Mouse (Mus musculus): ENCODE data around the gene Cdkl3.

Gene Cdkl3

DNA sequence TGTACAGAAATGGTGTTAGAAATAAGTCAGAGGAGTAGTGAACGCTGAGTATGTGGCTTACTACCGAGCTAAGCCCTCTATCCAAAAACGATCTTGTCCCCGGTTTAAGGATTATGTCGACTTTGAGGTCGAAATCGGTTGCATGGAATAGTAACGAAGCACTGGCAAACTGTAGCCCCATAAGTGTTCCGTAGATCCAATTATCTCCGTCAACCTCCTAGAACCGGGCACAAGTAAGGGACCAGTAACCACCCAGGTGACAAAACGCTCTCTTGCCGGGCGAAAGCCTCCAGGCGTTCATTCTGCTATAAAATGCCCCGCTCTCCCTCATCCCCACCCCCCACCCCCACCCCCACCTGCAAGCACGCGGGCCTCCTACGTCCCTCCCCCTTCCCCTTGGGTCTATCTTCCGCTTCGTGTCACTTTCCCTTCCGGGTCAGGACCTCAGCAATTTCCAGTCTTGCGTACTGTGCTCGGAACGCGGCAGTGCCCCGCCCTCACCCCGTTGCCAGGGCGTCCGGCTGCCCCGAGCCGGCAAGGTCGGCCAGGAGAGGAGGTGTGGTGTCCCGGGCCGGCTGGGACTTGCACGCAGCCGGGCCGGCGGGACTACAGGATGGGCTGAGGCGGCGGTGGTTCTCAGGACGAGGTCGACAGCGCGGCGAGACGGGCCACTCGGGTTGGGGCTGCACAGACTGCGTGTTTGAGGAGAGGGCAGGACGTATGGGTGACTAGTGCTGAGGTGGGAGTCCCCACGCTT lies at the start of gene Cdkl3:
Gene Cdkl3 (plus strand): TSS at position 450 of the 757 bp plus-strand sequence.
- peak; percentile 82 to 93 for DNase-seq (ENCODE audit: low spot score in 2 of 2)

DNA sequence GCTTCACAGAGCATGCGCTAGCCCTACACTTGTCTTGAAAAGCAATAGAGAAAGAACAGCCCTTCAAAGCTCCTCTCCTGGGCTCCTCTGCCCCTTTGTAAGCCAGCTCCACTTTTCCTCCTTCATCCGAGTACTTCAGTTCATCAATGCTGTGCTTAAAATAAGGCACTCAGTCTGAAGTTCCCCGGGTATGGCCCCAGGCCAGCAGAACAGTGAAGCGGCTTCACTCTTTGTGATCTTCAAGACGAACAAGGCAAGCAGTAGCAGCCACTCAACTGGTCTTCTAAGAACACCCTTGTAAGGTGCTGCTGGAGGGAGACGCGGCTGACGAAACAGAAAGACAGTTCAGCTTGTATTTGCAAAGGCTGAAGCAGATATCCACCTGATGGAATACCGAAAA lies 47.9 kb upstream of the Cdkl3 start:
- no peak for DNase-seq (ENCODE audit: low spot score in 2 of 2)

DNA sequence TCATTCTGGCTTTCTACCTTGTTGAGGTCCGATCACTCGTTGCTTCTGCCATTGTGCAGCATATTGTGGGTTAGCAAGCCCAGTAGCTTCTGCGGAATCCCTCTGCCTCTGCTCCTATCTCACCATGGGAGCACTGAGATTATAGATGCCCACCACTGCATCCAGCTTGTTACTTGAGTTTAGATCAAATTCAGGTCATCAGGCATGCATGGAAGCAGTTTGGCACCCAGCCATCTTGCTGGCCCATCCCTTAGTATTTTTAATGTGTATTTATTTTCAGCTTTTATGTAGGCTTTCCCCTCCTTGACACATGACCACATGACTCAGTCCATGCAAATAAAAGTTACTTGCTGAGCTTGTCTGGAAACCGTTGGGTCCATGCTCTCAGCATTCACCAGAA lies 46.3 kb upstream of the Cdkl3 start:
- no peak for DNase-seq (ENCODE audit: low spot score in 2 of 2)

DNA sequence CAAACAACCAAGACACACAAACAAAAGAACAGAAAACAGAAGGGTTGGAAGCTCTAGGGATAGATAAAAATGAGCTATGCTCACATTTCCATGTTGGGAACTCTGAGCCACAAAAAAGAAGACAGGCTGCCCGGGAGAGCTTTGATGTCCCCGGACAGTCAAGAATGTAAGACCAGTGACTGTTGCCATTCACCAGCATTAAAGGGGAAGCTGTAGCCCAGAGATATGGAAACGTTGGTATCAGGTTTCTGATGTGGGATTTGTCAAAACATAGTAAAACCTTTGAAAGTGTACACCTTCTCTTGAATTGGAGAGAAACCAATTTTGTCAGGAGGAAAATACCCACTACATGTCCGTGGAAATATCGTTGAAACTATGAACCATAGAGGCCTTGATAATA lies 44.5 kb upstream of the Cdkl3 start:
- DNase-seq (ENCODE audit: low spot score in 2 of 2): no peak

DNA sequence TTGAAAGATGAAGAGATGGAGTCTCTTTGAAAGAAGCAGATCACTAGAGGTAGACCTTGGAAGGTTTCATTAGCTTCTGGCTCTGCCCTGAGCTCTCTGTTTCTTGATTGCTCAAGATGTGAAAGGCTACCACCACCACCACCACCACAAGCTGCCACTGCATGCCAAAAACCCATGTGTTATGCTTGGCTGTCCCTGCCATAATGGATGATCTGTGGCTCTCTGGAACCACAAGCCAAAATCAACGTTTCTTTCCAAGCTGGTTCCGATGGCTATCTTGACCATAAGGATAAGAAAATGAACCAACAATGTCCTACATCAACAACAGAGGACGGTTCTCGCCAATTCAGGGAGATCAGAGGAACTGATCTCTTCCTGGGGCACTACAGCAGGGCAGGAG lies 44.0 kb upstream of the Cdkl3 start:
- no peak for DNase-seq (ENCODE audit: low spot score in 2 of 2)

DNA sequence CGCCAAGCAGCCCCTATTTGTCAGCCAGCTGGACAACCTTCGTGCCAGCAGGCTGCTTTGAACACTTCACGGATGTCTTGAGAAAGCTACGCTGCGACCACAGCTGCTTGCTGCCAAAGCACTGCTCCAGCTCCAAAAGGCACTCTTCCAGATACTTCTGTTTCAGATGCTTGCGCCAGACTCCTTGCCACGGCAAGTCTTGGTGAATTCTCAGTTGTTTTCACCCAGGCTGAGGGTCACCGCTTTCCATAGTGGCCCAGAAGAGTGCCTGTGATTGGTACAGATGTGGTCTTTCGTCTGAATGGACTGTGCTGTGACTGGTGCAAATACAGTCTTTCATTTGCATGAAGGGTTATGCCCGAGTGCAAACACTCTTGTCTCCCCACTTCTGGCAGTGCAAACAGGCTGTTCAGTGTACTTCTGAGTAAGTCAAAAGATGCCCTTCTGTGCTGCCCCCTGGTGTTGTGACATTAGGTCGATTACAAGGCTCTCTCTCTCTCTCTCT lies 43.0 kb upstream of the Cdkl3 start:
- no peak for DNase-seq (ENCODE audit: low spot score in 2 of 2)

DNA sequence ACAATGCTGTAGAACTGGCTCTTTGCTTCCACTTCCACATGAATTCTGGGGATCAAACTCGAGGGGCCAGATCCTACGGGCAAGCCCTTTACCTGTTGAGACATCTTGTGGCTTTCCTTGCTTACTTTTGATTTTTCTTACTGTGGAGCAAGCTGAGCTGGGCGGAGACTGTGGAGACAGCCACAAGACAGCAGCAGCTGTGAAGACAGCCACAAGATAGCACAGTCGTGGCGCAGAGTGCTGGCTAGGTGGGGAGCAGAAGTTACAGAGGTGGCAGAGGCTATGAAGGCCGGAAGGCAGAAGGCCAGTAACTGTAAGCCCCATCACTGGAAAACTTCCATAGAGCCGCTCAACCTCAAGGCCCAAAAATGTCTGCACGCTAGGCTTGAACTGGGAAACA lies 42.3 kb upstream of the Cdkl3 start:
- no peak for DNase-seq (ENCODE audit: low spot score in 2 of 2)

DNA sequence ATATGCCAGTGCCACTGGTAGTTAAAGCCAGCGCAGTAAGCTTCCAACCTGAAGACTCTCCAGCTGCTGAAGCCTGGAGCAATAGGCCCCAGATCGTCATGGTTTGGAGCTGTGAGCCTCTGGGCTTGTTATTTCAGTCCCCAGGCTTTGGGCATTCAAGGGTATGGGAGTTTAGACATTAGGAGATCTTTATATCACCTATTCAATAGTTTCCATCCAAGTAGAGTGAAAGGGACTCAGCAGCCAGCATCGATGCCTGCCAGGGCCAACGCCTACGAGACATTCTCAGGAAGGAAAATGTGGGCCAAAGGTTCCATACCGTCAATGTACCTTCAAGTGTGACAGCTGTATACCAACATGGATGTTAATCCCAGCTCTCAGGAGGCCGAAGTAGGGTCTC lies 41.7 kb upstream of the Cdkl3 start:
- no peak for DNase-seq (ENCODE audit: low spot score in 2 of 2)

DNA sequence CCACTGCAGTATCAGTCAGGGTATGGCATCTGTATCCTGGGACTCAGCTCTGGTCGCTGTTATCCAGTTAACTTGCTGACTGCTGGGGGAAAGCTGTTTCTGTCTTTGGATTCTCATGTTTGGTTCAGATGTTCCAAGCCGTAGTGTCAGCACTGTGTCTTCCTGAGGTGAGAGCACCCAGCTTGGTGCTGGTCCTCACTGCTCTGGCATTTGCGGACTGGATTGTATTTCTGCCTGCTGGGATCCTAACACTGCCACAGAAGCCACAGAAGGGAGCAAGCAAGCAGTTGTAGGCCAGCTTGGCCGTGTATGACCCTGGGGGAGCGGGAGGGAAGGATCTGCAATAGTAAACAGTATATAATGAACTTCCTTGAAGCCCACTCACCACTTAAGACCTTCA lies 37.4 kb upstream of the Cdkl3 start:
- no peak for DNase-seq (ENCODE audit: low spot score in 2 of 2)

DNA sequence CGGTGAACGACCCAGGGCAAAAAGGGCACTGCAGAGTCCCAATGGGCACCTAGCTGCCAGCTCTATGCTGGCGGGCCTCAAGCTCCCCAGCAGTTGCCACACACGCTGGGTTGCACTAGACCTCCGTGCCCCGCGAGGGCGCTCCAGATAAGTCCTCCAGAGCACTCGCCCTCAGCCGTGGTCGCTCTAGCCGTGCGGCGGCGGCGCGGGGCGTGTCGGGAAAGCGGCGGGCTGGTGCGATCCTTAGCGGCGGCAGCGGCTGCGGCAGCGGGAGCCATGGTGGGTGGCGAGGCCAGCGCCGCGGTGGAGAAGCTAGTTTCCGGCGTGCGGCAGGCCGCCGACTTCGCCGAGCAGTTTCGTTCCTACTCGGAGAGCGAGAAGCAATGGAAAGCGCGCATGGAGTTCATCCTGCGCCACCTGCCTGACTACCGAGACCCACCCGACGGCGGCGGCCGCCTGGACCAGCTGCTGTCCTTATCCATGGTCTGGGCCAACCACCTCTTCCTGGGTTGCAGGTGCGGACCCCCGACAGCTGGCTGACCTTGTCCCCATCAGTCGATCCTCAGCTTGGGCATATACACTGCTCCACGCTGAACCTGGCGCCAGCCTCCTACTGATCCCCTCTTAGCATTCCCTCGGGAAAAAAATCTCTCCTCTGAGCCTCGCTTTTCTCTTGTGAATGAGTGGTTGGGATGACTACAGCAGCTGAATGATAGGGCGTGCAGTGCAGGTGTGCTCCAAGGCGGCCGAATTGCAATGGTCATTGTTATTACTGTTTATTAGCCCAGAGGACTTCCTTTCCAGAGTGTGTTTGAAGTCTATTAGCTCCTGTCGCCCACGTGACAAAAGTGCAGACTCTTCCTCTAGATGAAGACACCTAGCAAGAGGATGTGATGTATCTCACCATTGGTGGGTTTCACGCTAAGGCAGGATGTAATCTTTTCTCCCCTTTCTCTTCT lies 36.3 kb upstream of the Cdkl3 start, which contains the start of gene Cdkn2aipnl:
Gene Cdkn2aipnl (plus strand): TSS at position 219 of the 959 bp plus-strand sequence.
- peak; percentile 99 for DNase-seq (ENCODE audit: low spot score in 2 of 2)

DNA sequence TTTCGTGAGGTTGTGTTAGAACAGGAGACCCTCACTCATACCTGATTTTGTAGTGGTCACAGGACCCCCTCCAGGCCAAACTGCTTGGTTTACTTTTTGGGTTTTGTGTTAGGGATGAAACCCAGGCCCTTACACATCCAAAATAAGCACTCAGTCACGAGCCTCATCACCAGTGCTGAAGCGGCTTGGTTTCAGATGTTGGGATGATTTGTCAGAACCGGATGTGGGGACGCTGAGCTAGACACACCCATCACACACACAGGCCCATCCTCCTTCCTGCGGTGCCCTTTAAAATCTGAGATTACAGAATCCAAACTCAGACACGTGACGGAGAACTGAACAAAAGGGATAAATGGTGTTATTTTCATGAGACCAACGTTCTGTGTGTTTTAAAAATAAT lies 35.1 kb upstream of the Cdkl3 start:
- DNase-seq (ENCODE audit: low spot score in 2 of 2): no peak

DNA sequence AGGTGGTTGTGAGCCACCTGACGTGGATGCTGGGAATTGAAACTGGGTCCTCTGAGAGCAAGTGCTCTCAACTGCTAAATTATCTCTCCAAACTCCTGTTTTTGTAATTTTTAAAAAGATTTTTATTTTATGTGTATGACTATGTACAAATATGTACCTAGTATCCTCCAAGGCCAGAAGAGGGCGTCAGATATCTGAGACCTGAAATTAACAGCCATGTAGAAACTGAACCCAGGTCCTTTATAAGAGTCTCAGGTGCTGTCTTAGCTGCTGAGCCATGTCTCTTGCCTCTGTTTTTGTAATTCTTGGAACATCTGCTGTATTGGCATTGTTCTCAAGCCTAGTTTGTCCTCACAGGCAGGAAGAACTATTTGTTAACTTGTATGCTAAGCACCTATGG lies 34.5 kb upstream of the Cdkl3 start:
- DNase-seq (ENCODE audit: low spot score in 2 of 2): no peak

DNA sequence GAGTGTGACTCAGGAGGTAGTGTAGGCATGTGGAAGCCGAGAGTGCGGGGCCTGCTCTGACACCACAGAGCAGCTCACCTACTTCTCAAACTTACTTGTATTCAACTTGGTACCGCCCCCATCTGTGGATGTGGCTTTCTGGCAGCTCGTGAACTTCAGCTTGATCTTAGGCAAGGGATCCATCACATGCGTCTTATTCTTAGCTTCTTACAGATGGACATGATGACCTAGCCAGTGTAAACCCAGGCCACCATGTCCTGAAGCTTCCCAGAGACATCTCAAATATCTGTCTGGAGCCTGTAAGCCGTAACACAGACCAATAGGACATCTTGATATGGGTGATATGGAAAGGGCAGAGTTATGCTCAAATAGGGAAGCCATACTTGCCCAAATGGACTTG lies 32.4 kb upstream of the Cdkl3 start:
- DNase-seq (ENCODE audit: low spot score in 2 of 2): no peak

DNA sequence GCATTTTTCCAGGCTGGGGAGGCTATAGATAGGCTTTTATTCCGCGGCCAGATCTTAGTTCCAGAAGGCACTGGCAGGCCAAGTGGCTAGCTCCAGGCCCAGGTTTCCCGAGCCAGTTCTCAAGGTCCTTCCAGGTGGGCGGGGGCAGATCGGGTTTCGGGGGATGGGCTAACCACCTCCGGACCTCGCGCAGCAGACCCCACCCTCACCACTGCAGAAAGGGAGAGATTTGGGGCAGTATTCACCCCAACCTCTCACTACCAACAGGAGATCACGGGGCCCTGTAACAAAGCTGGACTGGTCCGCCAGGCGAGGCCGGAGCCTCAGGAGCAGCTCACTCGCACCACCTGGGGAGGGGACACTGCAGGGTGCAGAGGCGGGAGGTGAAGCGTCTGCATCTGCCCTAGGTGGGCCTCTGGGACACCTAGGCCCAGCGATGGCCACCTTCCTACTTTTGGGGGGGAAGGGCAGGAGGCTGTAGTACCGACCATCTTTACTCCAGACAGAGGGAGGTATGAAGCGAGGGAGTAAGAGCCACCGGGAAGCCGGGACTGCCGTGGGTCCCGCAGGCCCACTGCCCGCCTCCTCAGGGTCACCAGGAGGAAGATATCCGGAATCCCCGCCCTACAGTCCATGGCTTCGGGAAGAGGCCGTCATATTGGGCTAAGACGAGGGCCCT lies 4.3 kb upstream of the Cdkl3 start:
- DNase-seq (ENCODE audit: low spot score in 2 of 2): peak; percentile 55 to 69

DNA sequence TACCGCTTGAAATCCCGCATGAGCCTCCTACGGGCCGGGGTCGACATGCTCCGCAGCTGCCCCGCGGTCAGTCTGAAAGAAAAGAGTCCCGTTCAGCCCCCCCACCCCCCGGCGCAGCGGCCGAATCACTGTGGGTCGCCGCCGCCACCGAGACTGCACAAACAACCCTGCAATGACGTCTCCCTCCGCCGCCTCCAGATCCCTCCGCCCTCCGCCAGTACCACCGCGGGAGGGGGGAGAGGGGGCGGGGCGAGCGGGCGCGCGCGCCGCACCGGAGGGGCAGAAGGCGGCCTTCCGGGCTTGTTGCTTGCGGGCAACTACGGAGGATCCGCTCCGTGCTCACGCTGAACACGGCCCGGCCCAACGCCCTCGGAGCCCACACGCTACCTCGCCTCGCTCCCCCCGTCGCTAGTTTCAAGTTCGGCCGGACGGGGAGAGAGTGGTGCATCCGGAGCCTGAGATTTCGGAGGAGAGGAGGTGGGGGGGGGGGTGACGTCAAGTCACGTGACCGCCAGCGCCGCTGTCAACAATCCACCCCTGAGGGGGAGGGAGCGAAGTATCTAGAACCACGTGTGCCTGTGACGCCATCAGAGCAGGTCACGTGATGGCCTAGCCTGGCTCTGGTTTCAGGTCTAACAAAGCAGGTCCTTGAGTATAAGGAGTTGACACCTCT lies 3.6 kb upstream of the Cdkl3 start, which contains the start of gene Ube2b:
Gene Ube2b (minus strand): TSS at position 473 of the 673 bp plus-strand sequence.
- DNase-seq (ENCODE audit: low spot score in 2 of 2): peak; percentile 89 to 95

DNA sequence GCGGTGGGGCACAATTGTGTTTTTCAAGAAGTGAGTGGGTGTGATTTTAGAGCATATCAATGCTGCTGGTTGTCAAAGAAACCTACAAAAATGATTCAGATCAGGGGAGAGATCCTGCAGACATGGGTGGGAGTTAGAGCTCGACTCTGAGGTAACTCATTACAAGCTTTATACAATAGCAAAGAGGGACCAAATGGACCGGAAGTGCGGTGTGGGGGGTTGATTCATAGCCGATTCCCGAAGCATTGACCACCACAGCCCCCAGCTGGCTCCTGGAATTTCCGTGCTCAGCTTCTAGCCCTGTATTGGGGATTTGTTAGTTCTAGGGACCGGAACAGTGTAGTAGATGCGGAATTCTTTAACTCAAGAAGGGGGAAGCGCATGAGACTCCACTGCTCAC lies 2.7 kb upstream of the Cdkl3 start:
- DNase-seq (ENCODE audit: low spot score in 2 of 2): no peak

DNA sequence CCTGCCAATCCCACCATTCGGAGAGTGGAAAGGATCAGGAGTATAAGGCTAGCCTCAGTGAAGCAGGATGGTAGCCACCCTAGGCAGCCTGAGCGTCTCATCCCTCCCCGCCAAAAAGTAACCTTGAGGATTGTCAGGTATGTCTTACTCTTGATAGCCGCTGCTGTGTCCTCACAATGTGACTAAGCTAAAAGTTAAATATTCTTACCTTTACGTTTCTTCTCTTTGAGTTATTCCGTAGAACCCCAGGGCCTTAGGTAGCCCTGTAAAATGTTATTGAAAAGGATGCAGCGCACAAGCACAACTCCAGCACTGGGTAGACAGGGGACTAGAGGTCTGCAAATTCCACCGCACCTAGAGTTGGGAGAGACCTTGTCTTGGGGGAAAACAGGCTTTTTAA lies 2.2 kb upstream of the Cdkl3 start:
- no peak for DNase-seq (ENCODE audit: low spot score in 2 of 2)

DNA sequence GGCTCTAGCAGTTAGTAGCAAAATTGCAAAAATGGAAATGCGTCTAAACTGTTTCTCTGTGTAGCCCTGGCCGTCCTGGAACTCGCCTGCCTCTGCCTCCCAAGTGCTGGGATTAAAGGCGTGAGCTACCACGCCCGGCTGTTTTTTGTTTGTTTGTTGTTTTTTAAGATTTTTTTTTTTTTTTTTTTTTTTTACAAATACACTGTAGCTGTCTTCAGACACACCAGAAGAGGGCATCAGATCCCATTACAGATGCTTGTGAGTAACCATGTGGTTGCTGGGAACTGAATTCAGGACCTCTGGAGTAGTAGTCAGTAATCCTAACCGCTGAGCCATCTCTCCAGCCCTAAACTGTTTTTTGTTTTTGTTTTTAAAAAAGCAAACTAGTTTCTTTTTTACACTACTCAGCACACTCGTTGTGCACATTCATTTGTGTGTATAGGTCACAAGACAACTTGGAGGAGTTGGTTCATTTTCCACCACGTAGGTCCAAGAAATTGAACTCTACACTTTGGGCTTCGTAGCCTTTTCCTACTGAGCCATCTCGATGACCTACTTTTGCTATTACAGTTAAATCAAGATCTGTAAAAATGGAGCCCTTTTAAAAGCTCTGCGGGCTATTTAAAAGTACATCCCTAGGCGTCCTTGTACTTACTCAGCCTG lies 1.0 kb upstream of the Cdkl3 start:
- no peak for DNase-seq (ENCODE audit: low spot score in 2 of 2)

DNA sequence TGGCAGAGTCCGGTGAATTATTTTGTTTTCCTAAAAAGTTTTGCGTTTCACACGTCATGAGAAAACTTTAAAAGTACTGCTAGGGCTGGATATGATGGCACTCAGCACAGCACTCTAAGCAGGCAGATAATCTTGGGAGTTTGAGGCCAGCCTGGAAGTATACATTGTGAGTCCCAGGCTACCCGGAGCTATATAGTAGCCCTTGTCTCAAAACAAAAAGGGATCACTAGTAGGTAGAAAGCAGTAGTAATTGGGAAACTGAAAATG lies 583 bp upstream of the Cdkl3 start:
- no peak for DNase-seq (ENCODE audit: low spot score in 2 of 2)

DNA sequence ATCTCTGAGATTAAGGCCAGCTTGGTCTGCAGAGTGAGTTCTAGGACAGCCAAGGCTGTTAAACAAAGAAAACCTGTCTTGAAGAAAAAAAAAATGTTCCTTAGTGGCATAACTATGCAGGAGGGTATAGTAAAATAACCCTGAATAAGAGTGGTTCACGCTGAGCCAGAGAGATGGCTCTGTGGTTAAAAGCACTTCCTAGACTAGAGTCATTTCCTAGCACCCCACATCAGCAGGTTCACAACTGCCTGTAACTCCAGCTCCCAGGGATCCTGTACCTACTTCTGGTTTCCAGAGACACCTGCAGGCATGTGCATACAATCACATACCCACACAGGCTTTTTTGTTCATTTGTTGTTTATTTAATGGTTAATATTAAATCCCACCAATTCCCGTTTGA lies 1.6 kb downstream of the Cdkl3 start:
- DNase-seq (ENCODE audit: low spot score in 2 of 2): no peak

DNA sequence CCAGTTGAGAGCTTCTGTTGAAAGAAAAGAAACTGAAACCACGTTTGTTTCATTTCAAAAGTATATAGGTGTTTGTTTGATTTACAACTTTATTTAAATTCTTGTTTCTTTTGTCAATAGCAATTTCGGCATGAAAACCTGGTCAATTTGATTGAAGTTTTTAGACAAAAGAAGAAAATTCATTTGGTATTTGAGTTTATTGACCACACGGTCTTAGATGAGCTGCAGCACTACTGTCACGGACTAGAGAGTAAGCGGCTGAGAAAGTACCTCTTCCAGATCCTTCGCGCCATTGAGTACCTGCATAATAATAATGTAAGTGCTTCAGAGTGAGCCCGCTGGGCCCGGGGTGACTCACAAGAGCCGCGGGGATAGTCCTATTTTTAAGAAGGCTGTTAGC lies 7.0 kb downstream of the Cdkl3 start:
- DNase-seq (ENCODE audit: low spot score in 2 of 2): no peak

Measured in spleen, postnatal 10 days (tissue).